Mouse (Mus musculus): Measurements from ENCODE around the gene C9orf72. TPM values are rescaled to one million over a fixed set of nuclear protein-coding genes. Genes with fewer than 3 reads are reported as not detected.

Gene C9orf72
- total RNA-seq, 4 experiments from 2014 or later = 25.5 to 26.1 (median 25.9) TPM

Other genes with a start within 250 kb of the C9orf72 start
- not detected for gene Ifnk, start 74.1 kb downstream of the C9orf72 start, total RNA-seq (2022)
- gene Mob3b, start 68.7 kb downstream of the C9orf72 start, total RNA-seq (2022) = 1 to 10 TPM; 5.6 to 7.2 (median 6.3) TPM

Data from layer of hippocampus, adult 8-10 months (tissue).